Mouse (Mus musculus): ENCODE measurements around the gene Chd1l. TPM values are rescaled to one million over a fixed set of nuclear protein-coding genes. Genes with fewer than 3 reads are reported as not detected.

Gene Chd1l
- polyA plus RNA-seq (2012; rRNA removed): 7.1 and 7.8 TPM in 2 replicates

GRCm38 (mm10) chr3:97609845-97610410 lies at the start of gene Chd1l:
Gene Chd1l, minus strand, starts transcription at chr3:97610203.
- peak; percentile 56 to 95 for DNase-seq (ENCODE audit: extremely low spot score in 1 of 2, low spot score in 1 of 2)

- DNase-seq (ENCODE audit: extremely low spot score in 1 of 2, low spot score in 1 of 2): peak in 1 of 2 experiments; percentile 52
Observed at GRCm38 (mm10) chr3:97659746-97660145, 49.7 kb upstream of the Chd1l start.

- peak; percentile 38 to 65 for DNase-seq (ENCODE audit: extremely low spot score in 1 of 2, low spot score in 1 of 2)
Observed at GRCm38 (mm10) chr3:97658426-97659193, 48.6 kb upstream of the Chd1l start.

- peak; percentile 98 to 99 for DNase-seq (ENCODE audit: extremely low spot score in 1 of 2, low spot score in 1 of 2)
Observed at GRCm38 (mm10) chr3:97657655-97658411, 47.8 kb upstream of the Chd1l start, which contains the start of gene Prkab2. Gene Prkab2, plus strand, starts transcription at chr3:97658193.

GRCm38 (mm10) chr3:97654901-97655300 lies 44.9 kb upstream of the Chd1l start:
- no peak for DNase-seq (ENCODE audit: extremely low spot score in 1 of 2, low spot score in 1 of 2)

GRCm38 (mm10) chr3:97653781-97654180 lies 43.8 kb upstream of the Chd1l start:
- DNase-seq (ENCODE audit: extremely low spot score in 1 of 2, low spot score in 1 of 2): no peak

- DNase-seq (ENCODE audit: extremely low spot score in 1 of 2, low spot score in 1 of 2): no peak
Observed at GRCm38 (mm10) chr3:97651604-97652003, 41.6 kb upstream of the Chd1l start.

- DNase-seq (ENCODE audit: extremely low spot score in 1 of 2, low spot score in 1 of 2): no peak
Observed at GRCm38 (mm10) chr3:97649469-97649868, 39.5 kb upstream of the Chd1l start.

- DNase-seq (ENCODE audit: extremely low spot score in 1 of 2, low spot score in 1 of 2): no peak
Observed at GRCm38 (mm10) chr3:97649022-97649421, 39.0 kb upstream of the Chd1l start.

GRCm38 (mm10) chr3:97648518-97648917 lies 38.5 kb upstream of the Chd1l start:
- DNase-seq (ENCODE audit: extremely low spot score in 1 of 2, low spot score in 1 of 2): no peak

- DNase-seq (ENCODE audit: extremely low spot score in 1 of 2, low spot score in 1 of 2): no peak
Observed at GRCm38 (mm10) chr3:97642001-97642400, 32.0 kb upstream of the Chd1l start.

GRCm38 (mm10) chr3:97641396-97641795 lies 31.4 kb upstream of the Chd1l start:
- DNase-seq (ENCODE audit: extremely low spot score in 1 of 2, low spot score in 1 of 2): no peak

GRCm38 (mm10) chr3:97634288-97634761 lies 24.3 kb upstream of the Chd1l start:
- no peak for DNase-seq (ENCODE audit: extremely low spot score in 1 of 2, low spot score in 1 of 2)

- no peak for DNase-seq (ENCODE audit: extremely low spot score in 1 of 2, low spot score in 1 of 2)
Observed at GRCm38 (mm10) chr3:97633456-97633855, 23.5 kb upstream of the Chd1l start.

- no peak for DNase-seq (ENCODE audit: extremely low spot score in 1 of 2, low spot score in 1 of 2)
Observed at GRCm38 (mm10) chr3:97631258-97631860, 21.4 kb upstream of the Chd1l start.

GRCm38 (mm10) chr3:97630746-97631145 lies 20.7 kb upstream of the Chd1l start:
- DNase-seq (ENCODE audit: extremely low spot score in 1 of 2, low spot score in 1 of 2): no peak

- no peak for DNase-seq (ENCODE audit: extremely low spot score in 1 of 2, low spot score in 1 of 2)
Observed at GRCm38 (mm10) chr3:97629941-97630340, 19.9 kb upstream of the Chd1l start.

GRCm38 (mm10) chr3:97628391-97629001 lies 18.5 kb upstream of the Chd1l start, which contains the start of gene Fmo5:
Gene Fmo5, plus strand, starts transcription at chr3:97628804.
- DNase-seq (ENCODE audit: extremely low spot score in 1 of 2, low spot score in 1 of 2): no peak

- DNase-seq (ENCODE audit: extremely low spot score in 1 of 2, low spot score in 1 of 2): no peak
Observed at GRCm38 (mm10) chr3:97627893-97628292, 17.9 kb upstream of the Chd1l start.

GRCm38 (mm10) chr3:97624611-97625010 lies 14.6 kb upstream of the Chd1l start:
- DNase-seq (ENCODE audit: extremely low spot score in 1 of 2, low spot score in 1 of 2): no peak

All from frontal cortex, adult 2 months (tissue).